In the genomic region with DNA sequence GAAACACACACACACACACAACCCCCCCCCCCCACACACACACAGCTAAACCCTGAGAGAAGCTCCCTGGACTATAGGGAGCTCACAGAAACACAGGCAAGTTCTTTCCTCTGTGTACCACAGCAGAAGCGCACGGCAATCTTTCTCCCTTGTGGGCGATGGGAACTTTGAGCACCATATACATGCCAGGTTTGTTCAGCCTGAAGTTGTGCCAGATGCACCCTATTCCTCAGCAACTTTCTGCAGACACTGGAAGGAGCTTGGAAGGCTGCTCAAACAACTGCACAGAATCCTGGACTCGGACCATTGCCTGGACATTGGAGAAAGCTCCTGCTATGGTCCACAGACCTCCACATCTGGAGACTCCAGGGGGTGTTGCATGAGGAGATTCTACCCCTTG, we compare ENCODE assay signal across 10 mouse cellular contexts.
DNase-seq lines count a peak whose midpoint lies in the region; ATAC-seq lines count a peak whose summit lies in the region.
"Had no signal": no experiment of that assay in that cellular context is flagged by ENCODE, and none has a peak within 500 bp of the region (broad histone marks: within the 10 kb centered on the region; RNA-seq: fewer than 3 reads in every experiment).

No protein-coding gene starts in this region.

- H3K27ac ChIP-seq in kidney, embryonic 16.5 days (ENCODE audit: low read length): peak overlapping the region; percentile 61; the same call in 1 of the 2 replicates
- H3K27ac ChIP-seq in embryonic facial prominence, embryonic 11.5 days (replicated peaks; ENCODE audit: low read depth, low read length): 0 out of 2 replicates have a peak overlapping the region, but pooled peaks have one; percentile 41
- peak overlapping the region; percentile 75 for H3K27ac ChIP-seq in hindbrain, embryonic 14.5 days
- H3K27ac ChIP-seq in midbrain, embryonic 14.5 days (replicated peaks; ENCODE audit: low read depth, low read length): peak overlapping the region; percentile 75

- no peaks in the 10 kb centered on the region for H3K36me3 ChIP-seq in kidney, embryonic 16.5 days (ENCODE audit: insufficient read depth, low read length)
- H3K36me3 ChIP-seq in embryonic facial prominence, embryonic 11.5 days (replicated peaks; ENCODE audit: control insufficient read depth, insufficient read depth, low read depth, low read length): no peaks in the 10 kb centered on the region
- H3K36me3 ChIP-seq in hindbrain, embryonic 14.5 days (replicated peaks; ENCODE audit: control insufficient read depth, insufficient read depth): no peaks in the 10 kb centered on the region
- no peaks in the 10 kb centered on the region for H3K36me3 ChIP-seq in midbrain, embryonic 14.5 days (ENCODE audit: control insufficient read depth, insufficient read depth, low read length)
- H3K36me3 ChIP-seq: G1E had no signal

- no peak for DNase-seq in kidney, adult 11 months
- DNase-seq in embryonic facial prominence, embryonic 11.5 days (ENCODE audit: low spot score): no peak
- DNase-seq in hindbrain, embryonic 14.5 days (ENCODE audit: low spot score): no peak
- DNase-seq in midbrain, embryonic 14.5 days: no peak
- no peak for DNase-seq in kidney, postnatal 14 days
- DNase-seq in ovary, postnatal 36 days (ENCODE audit: low spot score): no peak
- DNase-seq in layer of hippocampus, postnatal 14 days (ENCODE audit: low spot score in 2 of 2): no peak
- DNase-seq: cerebellum, adult 9-10 months had no signal

- H3K9ac ChIP-seq in kidney, embryonic 16.5 days (replicated peaks; ENCODE audit: low read length): no peak overlapping the region
- no peak overlapping the region; the same call in 1 of the 2 replicates for H3K9ac ChIP-seq in embryonic facial prominence, embryonic 11.5 days (replicated peaks; ENCODE audit: low read length)
- no peak overlapping the region for H3K9ac ChIP-seq in hindbrain, embryonic 14.5 days
- no peak overlapping the region for H3K9ac ChIP-seq in midbrain, embryonic 14.5 days (replicated peaks; ENCODE audit: low read length)

- 75% methylated on average over 4 of the region's 4 CpGs for WGBS in kidney, embryonic 16.5 days
- WGBS in embryonic facial prominence, embryonic 11.5 days: 61% methylated on average over 4 of the region's 4 CpGs
- 51% methylated on average over 4 of the region's 4 CpGs for WGBS in hindbrain, embryonic 14.5 days
- 25% methylated on average over 4 of the region's 4 CpGs for WGBS in midbrain, embryonic 14.5 days

- H3K27me3 ChIP-seq in kidney, embryonic 16.5 days (ENCODE audit: insufficient read depth, low read length): no peaks in the 10 kb centered on the region
- H3K27me3 ChIP-seq in embryonic facial prominence, embryonic 11.5 days (ENCODE audit: control insufficient read depth, insufficient read depth, low read length): no peaks in the 10 kb centered on the region
- H3K27me3 ChIP-seq in hindbrain, embryonic 14.5 days (ENCODE audit: control insufficient read depth, insufficient read depth, low read length): no peaks in the 10 kb centered on the region
- no peaks in the 10 kb centered on the region for H3K27me3 ChIP-seq in midbrain, embryonic 14.5 days (ENCODE audit: control insufficient read depth, insufficient read depth, low read length)

- ATAC-seq in kidney, embryonic 16.5 days (ENCODE audit: low FRiP score, low TSS enrichment): no peak
- ATAC-seq in embryonic facial prominence, embryonic 11.5 days (replicated peaks; ENCODE audit: insufficient number of reproducible peaks, low FRiP score, low TSS enrichment, low read depth): 0 out of 2 replicates have a peak, but pooled peaks have one; percentile 20
- ATAC-seq in hindbrain, embryonic 14.5 days (ENCODE audit: low FRiP score): no peak
- peak; percentile 38; the same call in 1 of the 2 replicates for ATAC-seq in midbrain, embryonic 14.5 days (ENCODE audit: low FRiP score, low TSS enrichment)

- H3K4me3 ChIP-seq in kidney, embryonic 16.5 days (ENCODE audit: low read length): no peak overlapping the region
- H3K4me3 ChIP-seq in embryonic facial prominence, embryonic 11.5 days (ENCODE audit: low read depth, low read length): no peak overlapping the region
- H3K4me3 ChIP-seq in hindbrain, embryonic 14.5 days (replicated peaks; ENCODE audit: low read length): no peak overlapping the region
- no peak overlapping the region for H3K4me3 ChIP-seq in midbrain, embryonic 14.5 days (replicated peaks; ENCODE audit: low read depth, low read length)

- H3K4me1 ChIP-seq in kidney, embryonic 16.5 days (ENCODE audit: insufficient read depth, low read length): peaks cover 11% of the 10 kb centered on the region; the same call in 1 of the 2 replicates
- H3K4me1 ChIP-seq in embryonic facial prominence, embryonic 11.5 days (ENCODE audit: control insufficient read depth, insufficient read depth, low read length): no peaks in the 10 kb centered on the region
- H3K4me1 ChIP-seq in hindbrain, embryonic 14.5 days (replicated peaks; ENCODE audit: control insufficient read depth, insufficient read depth, low read length): peaks cover 10% of the 10 kb centered on the region; the same call in 1 of the 2 replicates
- peaks cover 9% of the 10 kb centered on the region for H3K4me1 ChIP-seq in midbrain, embryonic 14.5 days (ENCODE audit: control insufficient read depth, insufficient read depth, low read length)

- H3K9me3 ChIP-seq in kidney, embryonic 16.5 days (ENCODE audit: low read length): no peaks in the 10 kb centered on the region
- no peaks in the 10 kb centered on the region for H3K9me3 ChIP-seq in embryonic facial prominence, embryonic 11.5 days (replicated peaks; ENCODE audit: control insufficient read depth, low read length)
- no peaks in the 10 kb centered on the region for H3K9me3 ChIP-seq in hindbrain, embryonic 14.5 days (ENCODE audit: control insufficient read depth, low read length)
- H3K9me3 ChIP-seq in midbrain, embryonic 14.5 days (ENCODE audit: control insufficient read depth, low read length): no peaks in the 10 kb centered on the region
- H3K9me3 ChIP-seq: G1E had no signal

- H3K4me2 ChIP-seq in kidney, embryonic 16.5 days (replicated peaks; ENCODE audit: low read depth, low read length): no peak overlapping the region
- H3K4me2 ChIP-seq in embryonic facial prominence, embryonic 11.5 days (ENCODE audit: low read depth, low read length): no peak overlapping the region
- no peak overlapping the region for H3K4me2 ChIP-seq in hindbrain, embryonic 14.5 days (replicated peaks)
- no peak overlapping the region for H3K4me2 ChIP-seq in midbrain, embryonic 14.5 days (ENCODE audit: low read length)

Comparison
In these comparisons a context has a peak if more than half of its experiments do, and no peak if none do; other contexts are left out.
1. ATAC-seq: peak in embryonic facial prominence, embryonic 11.5 days (single experiment) and midbrain, embryonic 14.5 days (single experiment); none in kidney, embryonic 16.5 days (single experiment) and hindbrain, embryonic 14.5 days (single experiment).
2. Peak in every context shown above with its lines, with median percentiles within 50 percentile points of each other: H3K27ac ChIP-seq.